Mouse (Mus musculus): ENCODE measurements around the gene Acer3. TPM values are rescaled to one million over a fixed set of nuclear protein-coding genes. Genes with fewer than 3 reads are reported as not detected.

Gene Acer3
- total RNA-seq, 1 experiment from 2014 or later = 30.8 TPM

DNA sequence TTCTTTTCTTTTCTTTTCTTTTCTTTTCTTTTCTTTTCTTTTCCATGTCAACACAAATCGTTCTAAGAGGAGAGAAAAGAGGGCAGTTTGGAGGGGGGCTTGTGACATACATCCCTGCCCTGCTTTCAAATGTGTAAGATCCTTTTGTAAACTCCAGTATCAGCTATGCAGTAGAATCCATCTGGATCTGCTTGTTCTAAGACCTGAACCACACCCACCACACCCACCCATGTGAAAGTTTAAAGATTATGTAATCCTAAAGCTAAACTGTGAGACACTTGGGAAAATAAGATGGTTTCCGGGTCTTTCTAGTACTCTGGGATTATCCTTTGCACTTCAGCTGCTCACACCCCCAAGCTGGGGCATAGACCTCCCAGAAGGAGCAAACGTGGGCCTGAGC lies 21.2 kb upstream of the Acer3 start:
- no peak for ATAC-seq (replicated peaks in 1 of 2; ENCODE audit: insufficient read depth in 1 of 2, low FRiP score in 2 of 2, low TSS enrichment in 1 of 2, low read depth in 1 of 2, poor library complexity in 2 of 2, severe bottlenecking in 2 of 2)

GRCm38 (mm10) chr7:98341475-98341874 lies 20.5 kb upstream of the Acer3 start:
- ATAC-seq (replicated peaks in 1 of 2; ENCODE audit: insufficient read depth in 1 of 2, low FRiP score in 2 of 2, low TSS enrichment in 1 of 2, low read depth in 1 of 2, poor library complexity in 2 of 2, severe bottlenecking in 2 of 2) = peak; percentile 82 to 88

- no peak for ATAC-seq (replicated peaks in 1 of 2; ENCODE audit: insufficient read depth in 1 of 2, low FRiP score in 2 of 2, low TSS enrichment in 1 of 2, low read depth in 1 of 2, poor library complexity in 2 of 2, severe bottlenecking in 2 of 2)
Observed at GRCm38 (mm10) chr7:98340343-98340742, 19.3 kb upstream of the Acer3 start.

DNA sequence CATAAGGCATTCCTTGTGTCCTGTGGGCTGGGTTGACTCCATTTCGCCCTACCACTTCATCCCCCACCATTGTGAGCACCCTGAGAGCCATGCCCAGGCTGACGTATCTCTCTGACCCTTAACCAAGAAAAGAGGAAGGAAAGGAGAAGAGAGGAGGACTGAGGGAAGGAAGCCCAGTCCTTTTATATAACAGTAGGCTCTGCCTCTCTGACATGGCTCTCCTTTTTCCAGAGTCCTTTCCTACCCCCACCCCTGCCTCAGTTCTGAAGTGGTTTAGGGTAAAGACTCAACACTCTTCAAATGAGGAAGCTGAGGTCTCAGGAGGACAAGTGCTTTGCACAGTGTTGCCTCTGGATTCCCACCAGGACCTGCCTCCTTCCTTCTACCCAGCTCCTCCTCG lies 13.0 kb upstream of the Acer3 start:
- ATAC-seq (replicated peaks in 1 of 2; ENCODE audit: insufficient read depth in 1 of 2, low FRiP score in 2 of 2, low TSS enrichment in 1 of 2, low read depth in 1 of 2, poor library complexity in 2 of 2, severe bottlenecking in 2 of 2) = peak; percentile 69 to 73

- ATAC-seq (replicated peaks in 1 of 2; ENCODE audit: insufficient read depth in 1 of 2, low FRiP score in 2 of 2, low TSS enrichment in 1 of 2, low read depth in 1 of 2, poor library complexity in 2 of 2, severe bottlenecking in 2 of 2) = peak in 1 of 2 experiments; percentile 0; a peak in 1 of 4 replicates
Observed at GRCm38 (mm10) chr7:98333507-98333906, 12.5 kb upstream of the Acer3 start.

DNA sequence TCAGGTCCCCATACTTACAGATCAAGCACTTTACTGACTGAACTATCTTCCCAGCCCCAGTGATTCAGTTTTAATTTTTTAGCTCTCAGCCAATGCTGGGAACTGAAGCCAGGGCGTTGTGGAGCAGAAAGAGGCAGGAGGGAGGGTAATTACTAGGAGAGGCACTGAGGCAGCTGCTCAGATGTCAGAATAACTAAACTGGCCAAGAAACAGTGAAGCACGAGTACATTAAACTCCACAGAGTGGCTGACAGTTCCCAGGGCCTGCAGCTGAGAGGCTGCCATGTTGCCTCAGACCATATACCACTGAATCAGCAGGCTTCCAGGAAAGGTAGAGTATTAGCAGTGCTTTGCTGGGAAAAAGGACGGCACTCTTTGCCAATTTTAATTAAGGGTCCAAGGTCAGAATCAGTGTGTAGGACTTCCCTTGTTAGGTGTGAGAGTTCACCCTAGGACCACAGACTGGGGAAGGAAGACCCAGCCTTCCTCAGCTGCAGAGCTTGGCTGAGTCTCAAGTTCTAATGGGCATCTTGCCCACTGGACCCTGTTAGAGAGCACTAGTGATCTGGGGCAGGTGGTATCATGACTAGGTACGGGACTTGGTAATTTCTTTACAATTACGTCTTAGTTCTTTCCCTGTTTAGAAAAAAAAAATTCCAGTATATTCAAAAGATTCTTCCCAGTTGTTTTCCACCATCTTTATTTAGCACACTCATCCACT lies 11.8 kb upstream of the Acer3 start:
- ATAC-seq (replicated peaks in 1 of 2; ENCODE audit: insufficient read depth in 1 of 2, low FRiP score in 2 of 2, low TSS enrichment in 1 of 2, low read depth in 1 of 2, poor library complexity in 2 of 2, severe bottlenecking in 2 of 2) = no peak

DNA sequence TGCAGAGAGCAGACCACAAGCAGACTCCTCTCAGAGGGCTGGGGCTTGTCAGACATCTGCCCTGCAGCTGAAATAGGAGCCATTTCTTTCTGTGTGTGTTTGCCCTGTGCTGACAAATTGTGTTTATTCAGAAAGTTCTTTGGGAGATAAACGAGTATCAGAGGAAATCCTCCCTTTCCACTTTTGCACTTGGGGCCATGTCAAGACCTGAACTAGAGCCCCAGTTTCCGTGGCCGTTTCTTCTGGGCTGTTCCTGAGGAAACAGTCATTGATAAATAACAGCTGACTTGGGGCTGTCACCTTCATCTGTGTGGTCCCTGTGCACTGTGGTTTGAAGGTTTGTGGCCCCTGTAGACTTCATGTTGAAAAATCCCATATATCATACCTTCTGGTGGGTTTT lies 10.9 kb upstream of the Acer3 start:
- ATAC-seq (replicated peaks in 1 of 2; ENCODE audit: insufficient read depth in 1 of 2, low FRiP score in 2 of 2, low TSS enrichment in 1 of 2, low read depth in 1 of 2, poor library complexity in 2 of 2, severe bottlenecking in 2 of 2) = no peak

DNA sequence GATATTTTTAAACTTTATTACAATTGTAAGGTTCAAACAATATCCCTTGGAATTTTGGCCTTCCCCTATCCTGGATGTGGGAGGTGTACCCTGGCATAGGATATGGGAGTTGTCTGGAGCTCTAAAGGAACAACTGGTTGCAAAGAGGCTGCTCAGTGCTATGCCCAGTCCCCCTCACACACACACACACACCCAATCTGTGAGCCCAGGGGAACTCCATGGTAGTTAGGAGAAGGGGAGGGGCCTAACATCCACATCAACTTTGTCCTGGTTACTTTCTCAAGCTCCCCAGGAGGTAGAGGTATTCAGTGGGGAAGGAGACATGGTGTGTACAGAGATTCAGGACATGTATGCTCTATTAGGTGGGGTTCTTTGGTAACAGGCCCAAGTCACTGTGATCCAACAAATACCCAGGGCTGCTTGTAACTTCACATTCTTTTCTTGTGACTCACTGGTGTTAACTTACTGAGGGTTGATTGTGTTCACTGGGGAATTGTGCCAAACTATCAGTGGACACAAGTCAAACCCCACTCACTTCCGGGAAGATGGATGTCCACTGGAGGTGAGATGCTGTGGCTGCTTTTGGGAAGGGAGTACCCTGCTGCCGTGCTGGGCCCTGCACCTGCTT lies 9.5 kb upstream of the Acer3 start:
- ATAC-seq (replicated peaks in 1 of 2; ENCODE audit: insufficient read depth in 1 of 2, low FRiP score in 2 of 2, low TSS enrichment in 1 of 2, low read depth in 1 of 2, poor library complexity in 2 of 2, severe bottlenecking in 2 of 2) = no peak

DNA sequence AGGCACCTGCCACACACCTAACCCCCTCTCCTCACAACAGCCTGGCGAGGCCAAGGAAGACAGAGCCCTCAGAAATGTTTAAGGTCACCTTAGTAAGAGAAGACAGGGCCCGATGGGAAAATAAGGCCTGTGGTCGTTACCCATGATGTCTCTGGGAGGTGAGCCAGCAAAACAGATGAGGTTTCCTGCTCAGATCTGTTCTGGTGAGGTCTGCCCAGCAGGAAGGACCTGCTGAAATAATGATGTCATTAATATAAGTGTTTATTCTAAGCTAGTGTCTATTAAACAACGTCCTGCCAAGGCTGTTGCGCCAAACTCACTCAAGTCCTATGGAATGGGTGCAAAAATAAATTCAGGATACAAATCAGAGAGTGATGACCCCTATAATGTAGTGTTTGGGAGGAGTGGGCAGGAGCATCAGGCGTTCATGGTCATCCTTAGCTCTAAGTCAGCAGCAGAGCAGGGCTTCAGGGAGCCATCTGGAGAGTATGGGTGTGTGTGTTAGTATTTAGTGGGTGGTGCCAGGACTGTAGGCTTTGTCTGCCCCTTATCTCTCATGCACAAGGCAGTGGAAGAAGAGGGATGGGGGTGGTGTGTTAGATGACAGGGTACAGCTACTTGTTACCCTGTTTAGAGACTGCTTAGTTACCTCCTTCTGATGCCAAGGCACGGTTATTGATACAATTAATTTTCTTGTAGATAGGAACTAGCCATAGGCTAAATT lies 8.8 kb upstream of the Acer3 start:
- peak in 1 of 2 experiments; percentile 34; a peak in 1 of 4 replicates for ATAC-seq (replicated peaks in 1 of 2; ENCODE audit: insufficient read depth in 1 of 2, low FRiP score in 2 of 2, low TSS enrichment in 1 of 2, low read depth in 1 of 2, poor library complexity in 2 of 2, severe bottlenecking in 2 of 2)

GRCm38 (mm10) chr7:98328311-98328710 lies 7.3 kb upstream of the Acer3 start:
- ATAC-seq (replicated peaks in 1 of 2; ENCODE audit: insufficient read depth in 1 of 2, low FRiP score in 2 of 2, low TSS enrichment in 1 of 2, low read depth in 1 of 2, poor library complexity in 2 of 2, severe bottlenecking in 2 of 2) = no peak

DNA sequence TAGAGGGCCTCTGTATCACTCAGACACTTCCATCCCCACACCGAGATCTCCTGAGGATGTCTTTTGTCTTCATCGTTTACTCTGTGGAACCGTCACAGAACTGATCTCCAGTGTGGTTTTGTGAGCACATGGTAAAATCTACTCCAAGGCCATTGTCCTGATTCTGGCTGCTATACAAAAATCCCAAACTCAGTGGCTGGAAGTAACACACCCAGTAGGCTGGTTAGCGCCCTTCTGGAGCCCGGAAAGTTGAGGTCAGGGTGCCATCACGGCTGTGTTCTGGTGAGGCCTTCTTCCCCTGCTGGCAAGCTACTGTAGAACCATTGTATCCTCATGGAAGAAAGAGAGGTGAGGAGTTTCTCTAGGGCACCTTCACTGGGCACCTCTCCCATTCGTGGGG lies 5.0 kb upstream of the Acer3 start:
- no peak for ATAC-seq (replicated peaks in 1 of 2; ENCODE audit: insufficient read depth in 1 of 2, low FRiP score in 2 of 2, low TSS enrichment in 1 of 2, low read depth in 1 of 2, poor library complexity in 2 of 2, severe bottlenecking in 2 of 2)

- ATAC-seq (replicated peaks in 1 of 2; ENCODE audit: insufficient read depth in 1 of 2, low FRiP score in 2 of 2, low TSS enrichment in 1 of 2, low read depth in 1 of 2, poor library complexity in 2 of 2, severe bottlenecking in 2 of 2) = no peak
Observed at GRCm38 (mm10) chr7:98324228-98324627, 3.2 kb upstream of the Acer3 start.

DNA sequence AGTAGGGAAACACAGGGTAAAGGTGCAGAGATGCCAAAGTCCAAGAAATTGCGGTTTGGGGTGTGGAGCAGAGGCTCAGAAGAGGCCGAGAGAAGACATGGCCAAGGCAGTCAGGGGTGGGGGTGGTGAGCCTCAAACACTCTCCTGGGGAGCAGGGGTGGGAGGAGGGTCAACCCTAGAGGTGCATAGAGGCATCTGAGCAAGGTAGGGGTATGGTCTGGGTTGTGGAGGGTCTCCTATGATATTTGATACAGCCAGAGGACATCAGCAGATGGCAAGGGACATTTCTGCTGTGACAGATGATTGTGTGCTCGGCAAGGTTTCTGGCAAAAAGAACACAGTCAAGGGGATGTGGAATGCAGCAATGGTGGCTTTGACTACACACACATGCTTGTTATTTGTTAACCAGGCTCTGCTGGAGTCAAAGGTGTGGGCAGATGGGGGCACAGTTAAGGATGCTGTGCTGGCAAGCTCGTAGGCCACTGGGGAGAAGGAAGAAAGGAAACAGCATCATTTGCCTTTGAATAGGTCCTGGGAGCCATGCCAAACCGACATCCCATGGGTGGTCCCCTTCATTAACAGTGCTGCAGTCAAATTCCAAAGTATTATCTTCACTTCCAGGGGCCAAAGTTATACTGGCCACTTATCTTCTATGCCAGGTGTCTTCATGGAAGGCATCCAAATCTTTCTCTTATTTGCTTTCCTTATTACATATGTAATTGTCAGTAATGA lies 2.4 kb upstream of the Acer3 start:
- ATAC-seq (replicated peaks in 1 of 2; ENCODE audit: insufficient read depth in 1 of 2, low FRiP score in 2 of 2, low TSS enrichment in 1 of 2, low read depth in 1 of 2, poor library complexity in 2 of 2, severe bottlenecking in 2 of 2) = peak in 1 of 2 experiments; percentile 60; a peak in 2 of 4 replicates

DNA sequence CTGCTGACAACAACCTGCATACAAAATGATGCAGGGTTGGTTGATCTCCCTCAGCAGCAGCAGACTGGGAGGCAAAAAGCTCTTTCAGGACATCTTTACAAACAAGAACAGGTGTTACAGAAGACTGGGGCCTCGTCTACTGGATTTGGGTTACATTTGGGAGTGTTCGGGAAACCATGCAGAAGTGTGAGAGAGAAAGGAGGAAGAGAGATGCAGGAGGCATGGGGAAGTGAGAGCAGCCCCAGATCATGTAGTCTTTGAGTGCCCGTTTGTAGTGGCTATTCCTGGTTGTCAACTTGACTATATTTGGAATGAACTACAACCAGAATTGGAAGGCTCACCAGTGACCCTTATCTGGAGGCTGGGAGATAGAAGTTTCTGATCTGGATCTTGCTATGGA lies 1.4 kb upstream of the Acer3 start:
- ATAC-seq (replicated peaks in 1 of 2; ENCODE audit: insufficient read depth in 1 of 2, low FRiP score in 2 of 2, low TSS enrichment in 1 of 2, low read depth in 1 of 2, poor library complexity in 2 of 2, severe bottlenecking in 2 of 2) = no peak

GRCm38 (mm10) chr7:98320006-98320556 lies 927 bp downstream of the Acer3 start:
- ATAC-seq (replicated peaks in 1 of 2; ENCODE audit: insufficient read depth in 1 of 2, low FRiP score in 2 of 2, low TSS enrichment in 1 of 2, low read depth in 1 of 2, poor library complexity in 2 of 2, severe bottlenecking in 2 of 2) = no peak

DNA sequence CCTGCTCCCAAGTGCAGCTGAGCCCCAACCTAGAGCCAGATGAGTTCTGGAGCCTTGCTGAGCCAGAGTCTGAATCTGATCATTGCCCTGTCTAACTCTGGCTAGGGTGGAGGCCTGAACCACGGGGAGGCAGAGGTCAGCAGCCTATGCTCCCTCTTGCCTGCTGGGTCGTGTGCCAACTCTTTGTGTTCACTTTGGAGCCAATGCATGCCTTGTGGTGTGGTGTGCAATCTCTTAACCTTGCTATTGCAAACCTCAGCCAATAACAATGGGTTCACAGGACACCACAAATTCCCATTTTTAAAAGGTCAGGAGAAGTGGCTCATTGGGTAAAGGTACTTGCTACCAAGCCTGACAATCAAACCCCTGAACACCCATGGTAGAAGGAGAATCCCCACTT lies 4.4 kb downstream of the Acer3 start:
- ATAC-seq (replicated peaks in 1 of 2; ENCODE audit: insufficient read depth in 1 of 2, low FRiP score in 2 of 2, low TSS enrichment in 1 of 2, low read depth in 1 of 2, poor library complexity in 2 of 2, severe bottlenecking in 2 of 2) = no peak

GRCm38 (mm10) chr7:98315087-98315486 lies 5.9 kb downstream of the Acer3 start:
- no peak for ATAC-seq (replicated peaks in 1 of 2; ENCODE audit: insufficient read depth in 1 of 2, low FRiP score in 2 of 2, low TSS enrichment in 1 of 2, low read depth in 1 of 2, poor library complexity in 2 of 2, severe bottlenecking in 2 of 2)
